Mouse (Mus musculus): ENCODE measurements around the gene Rfx4. TPM values are rescaled to one million over a fixed set of nuclear protein-coding genes. Genes with fewer than 3 reads are reported as not detected.

Gene Rfx4
- total RNA-seq, 2 experiments from 2014 or later: 0.09 to 0.11 TPM

Other genes starting within 250 kb of the Rfx4 start
- 10 to 100 TPM; 68.6 to 92.0 TPM for gene Ckap4, start 222.0 kb upstream of the Rfx4 start, total RNA-seq (2021)
- 10 to 100 TPM; 68.6 to 88.2 TPM for gene Tcp11l2, start 179.4 kb upstream of the Rfx4 start, total RNA-seq (2021)
- gene Polr3b, start 133.8 kb upstream of the Rfx4 start, total RNA-seq (2021): 10 to 100 TPM; 14.6 to 15.7 TPM
- gene Ric8b, start 161.6 kb downstream of the Rfx4 start, total RNA-seq (2021): 10 to 100 TPM; 42.0 to 48.3 TPM

Measured in gastrocnemius, postnatal 10 days (tissue).